Mouse (Mus musculus) C2C12 (cell line): Measurements from ENCODE around the gene Tm6sf1. TPM values are rescaled to one million over a fixed set of nuclear protein-coding genes. Genes with fewer than 3 reads are reported as not detected.

Source experiments
- H3K27me3 ChIP-seq: one replicate; pipeline ENCODE4 v1.6.1; 2011; ENCODE audit not compliant: control insufficient read depth, insufficient read depth, insufficient read length
- H3K36me3 ChIP-seq: one replicate; pipeline ENCODE4 v1.6.1; 2011; ENCODE audit not compliant: control insufficient read depth, insufficient read depth
- H3K4me3 ChIP-seq: one replicate; pipeline ENCODE4 v1.5.1; 2011; ENCODE audit warnings: mild to moderate bottlenecking, control low read depth; ENCODE audit not compliant: poor library complexity, insufficient read depth, severe bottlenecking
- H3K79me2 ChIP-seq: one replicate; pipeline ENCODE4 v1.6.1; 2011; ENCODE audit not compliant: control insufficient read depth, insufficient read depth
- H3K79me3 ChIP-seq: one replicate; pipeline ENCODE4 v1.6.1; 2011; ENCODE audit warnings: low read depth, control low read depth
- H3ac ChIP-seq: one replicate; pipeline ENCODE3; 2011; ENCODE audit warnings: low read depth; ENCODE audit not compliant: control insufficient read depth, insufficient read length
- CEBPB ChIP-seq: IDR thresholded peaks from one replicate; pipeline ENCODE4 v1.6.1; 2011; ENCODE audit warnings: low read depth, mild to moderate bottlenecking, control low read depth, moderate library complexity
- CTCF ChIP-seq: IDR thresholded peaks from one replicate; pipeline ENCODE4 v1.5.1; 2011; ENCODE audit not compliant: control insufficient read depth, insufficient read depth, insufficient read length
- FOSL1 ChIP-seq: IDR thresholded peaks from one replicate; pipeline ENCODE4 v1.8.0; 2011; ENCODE audit warnings: mild to moderate bottlenecking, low read length; ENCODE audit not compliant: poor library complexity, insufficient read depth, severe bottlenecking
- MAX ChIP-seq: IDR thresholded peaks from one replicate; pipeline ENCODE4 v1.6.1; 2011; ENCODE audit warnings: mild to moderate bottlenecking, control low read depth
- MYOD1 ChIP-seq: IDR thresholded peaks from one replicate; pipeline ENCODE4 v1.6.1; 2011; ENCODE audit warnings: low read depth; ENCODE audit not compliant: control insufficient read depth, insufficient read length
- MYOG ChIP-seq: IDR thresholded peaks from one replicate; pipeline ENCODE4 v1.6.1; 2011; ENCODE audit not compliant: control insufficient read depth, insufficient read length; ENCODE audit errors: extremely low read depth
- USF1 ChIP-seq: IDR thresholded peaks from one replicate; pipeline ENCODE4 v1.6.1; 2011; ENCODE audit warnings: low read depth, mild to moderate bottlenecking, control low read depth, moderate library complexity
- polyA plus RNA-seq: library from polyadenylated mRNA; unstranded; fragments of >200 nt; fragmentation: generic; extraction: Trizol; gene quantifications from one replicate; pipeline ENCODE4 v1.2.1, GENCODE M21; 2012; ENCODE audit warnings: missing spikeins

Gene Tm6sf1
- polyA plus RNA-seq, 1 experiment, result 0.05 TPM

GRCm38 (mm10) chr7:81847010-81847409, 11.8 kb upstream of the Tm6sf1 start:
- H3K79me3 ChIP-seq, result no peaks in the 10 kb centered on the region
- H3K4me3 ChIP-seq, result no peak overlapping the region
- H3K27me3 ChIP-seq, result peaks cover 10% of the 10 kb centered on the region
- no peaks in the 10 kb centered on the region for H3K36me3 ChIP-seq
- H3ac ChIP-seq, result no peak overlapping the region
- no peaks in the 10 kb centered on the region for H3K79me2 ChIP-seq
- TF ChIP-seq FOSL1 (no peak), MAX (no peak), CTCF (no peak), MYOG (no peak), MYOD1 (no peak), CEBPB (no peak)

- Histone ChIP-seq H3K79me2 (no peaks in the 10 kb centered on the region), H3ac (no peak overlapping the region), H3K79me3 (no peaks in the 10 kb centered on the region), H3K27me3 (peaks cover 10% of the 10 kb centered on the region), H3K4me3 (no peak overlapping the region), H3K36me3 (no peaks in the 10 kb centered on the region)
- TF ChIP-seq FOSL1 (no peak), MYOD1 (no peak), CTCF (no peak), MYOG (no peak), MAX (no peak)
Measured at GRCm38 (mm10) chr7:81847777-81848176, 11.0 kb upstream of the Tm6sf1 start.

DNA sequence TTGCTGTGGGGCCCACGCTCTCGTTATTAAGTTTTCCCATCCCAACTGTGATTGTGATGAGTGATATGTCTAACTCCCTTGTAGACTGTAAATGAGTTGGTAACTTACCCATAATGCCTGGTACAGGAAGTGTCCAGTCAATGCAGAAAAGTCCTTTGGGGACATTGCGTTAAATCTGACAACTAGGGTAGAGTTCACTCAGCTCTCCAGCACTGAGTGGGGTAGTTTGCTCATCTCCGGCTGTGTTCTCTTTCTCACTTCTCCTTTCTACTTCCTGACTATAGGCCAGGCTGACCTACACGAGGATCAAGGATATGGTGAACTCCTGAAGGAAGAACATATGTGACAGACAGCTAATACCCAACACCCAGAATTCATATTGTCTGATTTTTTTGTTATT, 9.6 kb upstream of the Tm6sf1 start:
- no peaks in the 10 kb centered on the region for H3K79me2 ChIP-seq
- peaks cover 6% of the 10 kb centered on the region for H3K27me3 ChIP-seq
- no peak overlapping the region for H3K4me3 ChIP-seq
- TF ChIP-seq USF1 (no peak), MYOG (no peak), CTCF (no peak), MYOD1 (no peak), CEBPB (no peak), MAX (no peak), FOSL1 (no peak)
- H3ac ChIP-seq, result no peak overlapping the region
- H3K79me3 ChIP-seq, result no peaks in the 10 kb centered on the region
- H3K36me3 ChIP-seq, result no peaks in the 10 kb centered on the region

DNA sequence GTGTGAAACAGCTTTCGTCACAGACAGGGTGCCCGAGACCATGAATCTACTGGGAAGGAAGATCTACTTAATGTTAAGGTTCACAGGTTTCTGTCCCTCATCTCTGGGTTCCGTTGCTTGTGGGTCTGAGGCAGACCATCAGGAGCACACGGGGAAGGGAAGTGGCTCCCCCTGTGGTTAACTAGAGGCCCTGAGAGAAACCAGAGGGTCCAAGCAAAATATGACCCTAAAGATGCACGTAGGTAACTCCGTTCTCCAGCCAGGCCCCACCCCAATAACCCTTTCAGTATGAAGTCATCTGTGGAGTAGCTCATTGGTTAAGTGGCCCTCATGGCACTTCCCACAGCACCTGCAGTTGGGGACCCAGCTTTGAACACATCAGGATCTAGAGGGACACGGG, 9.2 kb upstream of the Tm6sf1 start:
- no peak for TF ChIP-seq MAX
- no peak for TF ChIP-seq MYOG
- TF ChIP-seq CTCF, result no peak
- TF ChIP-seq USF1, result no peak
- no peak for TF ChIP-seq FOSL1
- no peak overlapping the region for H3K4me3 ChIP-seq
- H3K79me2 ChIP-seq, result no peaks in the 10 kb centered on the region
- no peak overlapping the region for H3ac ChIP-seq
- H3K79me3 ChIP-seq, result no peaks in the 10 kb centered on the region
- peaks cover 6% of the 10 kb centered on the region for H3K27me3 ChIP-seq
- H3K36me3 ChIP-seq, result no peaks in the 10 kb centered on the region

DNA sequence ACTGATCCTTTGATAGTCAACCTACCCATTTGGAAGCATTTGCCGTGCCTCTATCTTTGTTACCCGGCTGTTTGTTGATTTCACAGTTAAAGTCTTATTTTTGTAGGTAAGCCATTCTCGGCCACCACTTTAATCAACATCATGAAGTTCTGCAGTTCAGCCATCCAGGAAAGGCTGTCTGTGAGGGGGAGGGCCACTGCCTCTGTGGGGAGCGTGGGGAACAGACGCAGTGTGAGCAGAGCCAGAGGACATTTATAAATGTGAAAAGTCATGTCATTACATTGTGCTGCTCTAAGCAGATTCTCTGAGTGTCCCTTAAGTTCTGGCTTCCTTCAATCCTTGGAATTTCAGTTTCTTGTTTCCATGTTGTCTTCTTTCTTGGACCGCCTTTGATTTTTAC, 8.6 kb upstream of the Tm6sf1 start:
- H3ac ChIP-seq, result no peak overlapping the region
- H3K79me2 ChIP-seq, result no peaks in the 10 kb centered on the region
- H3K79me3 ChIP-seq, result no peaks in the 10 kb centered on the region
- TF ChIP-seq FOSL1, result no peak
- no peak overlapping the region for H3K4me3 ChIP-seq
- no peaks in the 10 kb centered on the region for H3K36me3 ChIP-seq
- peaks cover 6% of the 10 kb centered on the region for H3K27me3 ChIP-seq

DNA sequence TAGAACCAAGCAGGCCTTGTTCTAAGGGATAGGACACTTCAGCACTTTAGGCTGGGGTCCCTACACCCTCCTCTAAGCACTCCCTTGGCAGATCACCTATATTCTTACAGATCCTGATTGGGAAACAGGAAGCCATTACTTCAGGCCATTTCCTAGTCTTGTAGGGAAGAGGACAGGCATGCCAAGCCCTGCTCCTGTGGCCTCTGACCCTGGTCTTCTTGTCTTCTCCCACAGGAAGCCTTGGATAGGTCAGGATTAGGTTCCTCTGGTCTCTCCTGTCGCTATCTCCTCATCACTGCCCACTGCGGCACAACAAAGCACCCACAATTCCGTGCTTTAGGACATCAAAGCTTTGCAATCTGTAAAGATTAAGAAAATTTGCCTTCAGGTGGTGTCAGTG, 7.1 kb upstream of the Tm6sf1 start:
- Histone ChIP-seq H3K4me3 (no peak overlapping the region), H3K36me3 (no peaks in the 10 kb centered on the region), H3K79me2 (no peaks in the 10 kb centered on the region), H3K27me3 (peaks cover 12% of the 10 kb centered on the region), H3K79me3 (no peaks in the 10 kb centered on the region), H3ac (no peak overlapping the region)
- TF ChIP-seq MYOG (no peak), MYOD1 (no peak), USF1 (no peak), CEBPB (no peak), CTCF (no peak), FOSL1 (no peak), MAX (no peak)
